Mouse (Mus musculus): ENCODE data around the gene Ube3c. TPM values are rescaled to one million over a fixed set of nuclear protein-coding genes. Genes with fewer than 3 reads are reported as not detected.
A peak's percentile ranks its signal among the peaks of the same experiment; 100 is the strongest.

Ube3c gene
- total and polyA plus RNA-seq, 3 experiments = 14.9 to 38.9 (median 37.1) TPM

- Histone ChIP-seq H3K36me3 (ENCODE audit: control insufficient read depth, insufficient read depth, low read length) (peaks cover 2% of the 10 kb centered on the region), H3K4me1 (ENCODE audit: control insufficient read depth, insufficient read depth, low read length) (no peaks in the 10 kb centered on the region; the same call in 1 of the 2 replicates), H3K79me2 (replicated peaks; ENCODE audit: control insufficient read depth, insufficient read depth, low read length) (no peaks in the 10 kb centered on the region), H3K9ac (ENCODE audit: low read depth, low read length) (no peak overlapping the region), H3K27me3 (ENCODE audit: control insufficient read depth, insufficient read depth, low read length) (no peaks in the 10 kb centered on the region), H3K4me3 (no peak overlapping the region), H3K27ac (no peak overlapping the region)
- TF ChIP-seq POLR2A (IDR thresholded peaks at IDR 0.05; ENCODE audit: insufficient read depth, low read depth, low read length) = no peak
- TF ChIP-seq CTCF (IDR thresholded peaks at IDR 0.05) = no peak
- no peak for TF ChIP-seq EP300 (IDR thresholded peaks at IDR 0.05; ENCODE audit: insufficient read depth, low read depth, low read length)
- WGBS = 94% methylated on average over 2 of the region's 2 CpGs
- intact Hi-C loops (cut with DNase I) = no loop called here
- no peak for DNase-seq
Observed at GRCm38 (mm10) chr5:29665391-29665790, 96.3 kb downstream of the Ube3c start.

- DNase-seq = no peak
- H3K4me3 ChIP-seq = no peak overlapping the region
- H3K4me1 ChIP-seq (ENCODE audit: control insufficient read depth, insufficient read depth, low read length) = no peaks in the 10 kb centered on the region
- intact Hi-C loops (cut with DNase I) = no loop called here
- 94% methylated on average over 4 of the region's 4 CpGs for WGBS
- no peak for TF ChIP-seq EP300 (IDR thresholded peaks at IDR 0.05; ENCODE audit: insufficient read depth, low read depth, low read length)
- no peak for TF ChIP-seq CTCF (IDR thresholded peaks at IDR 0.05)
- TF ChIP-seq POLR2A (IDR thresholded peaks at IDR 0.05; ENCODE audit: insufficient read depth, low read depth, low read length) = no peak
- H3K9ac ChIP-seq (ENCODE audit: low read depth, low read length) = no peak overlapping the region
- no peaks in the 10 kb centered on the region for H3K79me2 ChIP-seq (replicated peaks; ENCODE audit: control insufficient read depth, insufficient read depth, low read length)
- H3K27ac ChIP-seq = no peak overlapping the region
- H3K36me3 ChIP-seq (ENCODE audit: control insufficient read depth, insufficient read depth, low read length) = no peaks in the 10 kb centered on the region
- H3K27me3 ChIP-seq (ENCODE audit: control insufficient read depth, insufficient read depth, low read length) = no peaks in the 10 kb centered on the region
Observed at GRCm38 (mm10) chr5:29672551-29672950, 103.5 kb downstream of the Ube3c start.

- TF ChIP-seq POLR2A (IDR thresholded peaks at IDR 0.05; ENCODE audit: insufficient read depth, low read depth, low read length) (no peak), EP300 (IDR thresholded peaks at IDR 0.05; ENCODE audit: insufficient read depth, low read depth, low read length) (no peak), CTCF (IDR thresholded peaks at IDR 0.05) (no peak)
- 93% methylated on average over 4 of the region's 4 CpGs for WGBS
- no peaks in the 10 kb centered on the region for H3K4me1 ChIP-seq (ENCODE audit: control insufficient read depth, insufficient read depth, low read length)
- no peak overlapping the region for H3K27ac ChIP-seq
- H3K9ac ChIP-seq (ENCODE audit: low read depth, low read length) = no peak overlapping the region
- no peak for DNase-seq
- no peaks in the 10 kb centered on the region for H3K36me3 ChIP-seq (ENCODE audit: control insufficient read depth, insufficient read depth, low read length)
- no peaks in the 10 kb centered on the region for H3K27me3 ChIP-seq (ENCODE audit: control insufficient read depth, insufficient read depth, low read length)
- H3K4me3 ChIP-seq = no peak overlapping the region
- H3K79me2 ChIP-seq (replicated peaks; ENCODE audit: control insufficient read depth, insufficient read depth, low read length) = no peaks in the 10 kb centered on the region
- intact Hi-C loops (cut with DNase I) = no loop called here
Observed at GRCm38 (mm10) chr5:29674305-29674704, 105.3 kb downstream of the Ube3c start.

- no peaks in the 10 kb centered on the region for H3K4me1 ChIP-seq (ENCODE audit: control insufficient read depth, insufficient read depth, low read length)
- DNase-seq = no peak
- H3K36me3 ChIP-seq (ENCODE audit: control insufficient read depth, insufficient read depth, low read length) = no peaks in the 10 kb centered on the region
- no peak overlapping the region for H3K27ac ChIP-seq
- intact Hi-C loops (cut with DNase I) = no loop called here
- H3K4me3 ChIP-seq = no peak overlapping the region
- WGBS = 96% methylated on average over 3 of the region's 3 CpGs
- no peaks in the 10 kb centered on the region for H3K27me3 ChIP-seq (ENCODE audit: control insufficient read depth, insufficient read depth, low read length)
- H3K9ac ChIP-seq (ENCODE audit: low read depth, low read length) = no peak overlapping the region
- H3K79me2 ChIP-seq (replicated peaks; ENCODE audit: control insufficient read depth, insufficient read depth, low read length) = no peaks in the 10 kb centered on the region
- TF ChIP-seq POLR2A (IDR thresholded peaks at IDR 0.05; ENCODE audit: insufficient read depth, low read depth, low read length) (no peak), EP300 (IDR thresholded peaks at IDR 0.05; ENCODE audit: insufficient read depth, low read depth, low read length) (no peak), CTCF (IDR thresholded peaks at IDR 0.05) (no peak)
Observed at GRCm38 (mm10) chr5:29676445-29676844, 107.4 kb downstream of the Ube3c start.

- no peak overlapping the region for H3K4me3 ChIP-seq
- H3K36me3 ChIP-seq (ENCODE audit: control insufficient read depth, insufficient read depth, low read length) = no peaks in the 10 kb centered on the region
- H3K4me1 ChIP-seq (ENCODE audit: control insufficient read depth, insufficient read depth, low read length) = no peaks in the 10 kb centered on the region
- WGBS = 49% methylated on average over 4 of the region's 4 CpGs
- H3K9ac ChIP-seq (ENCODE audit: low read depth, low read length) = no peak overlapping the region
- intact Hi-C loops (cut with DNase I) = no loop called here
- TF ChIP-seq CTCF (IDR thresholded peaks at IDR 0.05) (no peak), EP300 (IDR thresholded peaks at IDR 0.05; ENCODE audit: insufficient read depth, low read depth, low read length) (no peak), POLR2A (IDR thresholded peaks at IDR 0.05; ENCODE audit: insufficient read depth, low read depth, low read length) (no peak)
- DNase-seq = no peak
- H3K79me2 ChIP-seq (replicated peaks; ENCODE audit: control insufficient read depth, insufficient read depth, low read length) = no peaks in the 10 kb centered on the region
- no peaks in the 10 kb centered on the region for H3K27me3 ChIP-seq (ENCODE audit: control insufficient read depth, insufficient read depth, low read length)
- H3K27ac ChIP-seq = no peak overlapping the region
Observed at GRCm38 (mm10) chr5:29685085-29685484, 116.0 kb downstream of the Ube3c start.

- intact Hi-C loops (cut with DNase I) = loop anchor here (1.0 kb wide), 1 partner anchor 298 kb away; no protein-coding TSS in a partner anchor
- TF ChIP-seq CTCF (IDR thresholded peaks at IDR 0.05) (peak; percentile 79), EP300 (IDR thresholded peaks at IDR 0.05; ENCODE audit: insufficient read depth, low read depth, low read length) (no peak), POLR2A (IDR thresholded peaks at IDR 0.05; ENCODE audit: insufficient read depth, low read depth, low read length) (no peak)
- Histone ChIP-seq H3K4me1 (ENCODE audit: control insufficient read depth, insufficient read depth, low read length) (no peaks in the 10 kb centered on the region), H3K36me3 (ENCODE audit: control insufficient read depth, insufficient read depth, low read length) (no peaks in the 10 kb centered on the region), H3K27ac (no peak overlapping the region), H3K4me3 (no peak overlapping the region), H3K79me2 (replicated peaks; ENCODE audit: control insufficient read depth, insufficient read depth, low read length) (no peaks in the 10 kb centered on the region), H3K27me3 (ENCODE audit: control insufficient read depth, insufficient read depth, low read length) (no peaks in the 10 kb centered on the region), H3K9ac (ENCODE audit: low read depth, low read length) (no peak overlapping the region)
- DNase-seq = peak; percentile 15 to 20
- 63% methylated on average over 3 of the region's 3 CpGs for WGBS
Observed at GRCm38 (mm10) chr5:29687671-29688070, 118.6 kb downstream of the Ube3c start.
